Mouse (Mus musculus) bone marrow macrophage, adult 2 months (primary cell): ENCODE measurements around the gene Mettl23.

Experiments used
- CTCF ChIP-seq: IDR thresholded peaks from 2 replicates; pipeline ENCODE4 v1.5.1; 2012; ENCODE audit warnings: low read depth, mild to moderate bottlenecking, low read length, moderate library complexity
- POLR2A ChIP-seq: IDR thresholded peaks from 2 replicates; pipeline ENCODE4 v1.6.1; 2012; ENCODE audit warnings: mild to moderate bottlenecking, low read depth, low read length, borderline replicate concordance

- TF ChIP-seq CTCF = no peak
- no peak for TF ChIP-seq POLR2A
Measured at GRCm38 (mm10) chr11:116842531-116843260, 382 bp upstream of the Mettl23 start.
